8 mouse cellular contexts compared by ENCODE assay signal in genomic region chr2:32260635-32261034, GRCm38 (mm10). TPM values are rescaled to one million over a fixed set of nuclear protein-coding genes. Genes with fewer than 3 reads are reported as not detected.
DNase-seq lines count a peak whose midpoint lies in the region; ATAC-seq and TF ChIP-seq lines count a peak whose summit lies in the region.

No protein-coding gene starts in this region.

- no peaks in the 10 kb centered on the region for H3K9me3 ChIP-seq in forebrain, embryonic 15.5 days

- 0 out of 2 replicates have a peak, but pooled peaks have one; percentile 5 for ATAC-seq in forebrain, embryonic 15.5 days (replicated peaks)

- H3K36me3 ChIP-seq in forebrain, embryonic 15.5 days, result peaks cover 23% of the 10 kb centered on the region
- H3K36me3 ChIP-seq in spleen, adult 2 months (ENCODE audit: control insufficient read depth, insufficient read depth, low read length), result peaks cover 11% of the 10 kb centered on the region

- no peak for TF ChIP-seq POLR2A in spleen, adult 2 months (IDR thresholded peaks at IDR 0.05; ENCODE audit: low read depth, low read length)

- DNase-seq in left cerebral cortex, postnatal 14 days (ENCODE audit: low spot score in 2 of 2), result peak; percentile 41 to 53
- DNase-seq in left cerebral cortex, postnatal 36 days (ENCODE audit: low spot score in 2 of 2), result no peak
- peak; percentile 88 for DNase-seq in c-Kit-positive CD71-positive TER-119-negative erythroid progenitor cells, embryonic 14.5 days (ENCODE audit: low read depth)
- peak; percentile 60 for DNase-seq in kidney, adult 9 months
- DNase-seq in lung, postnatal 14 days, result peak; percentile 65
- peak; percentile 55 to 63 for DNase-seq in spleen, adult 2 months (ENCODE audit: low read depth in 1 of 2, low spot score in 2 of 2)
- DNase-seq in layer of hippocampus, adult 9-11 months, result no peak

- peak; percentile 26; the same call in 1 of the 2 replicates for TF ChIP-seq CTCF in spleen, adult 2 months (IDR thresholded peaks at IDR 0.05; ENCODE audit: extremely low read depth, insufficient read depth, insufficient read length, insufficient replicate concordance)

- H3K27ac ChIP-seq in forebrain, embryonic 15.5 days (replicated peaks), result no peak overlapping the region
- H3K27ac ChIP-seq in spleen, adult 2 months (ENCODE audit: insufficient read depth, low read length), result no peak overlapping the region

- intact Hi-C loops in left cerebral cortex, postnatal 14 days (cut with DNase I), result no loop called here
- intact Hi-C loops in left cerebral cortex, postnatal 36 days (cut with DNase I), result no loop called here

- H3K4me3 ChIP-seq in forebrain, embryonic 15.5 days, result peak overlapping the region; percentile 83; the same call in 1 of the 2 replicates
- H3K4me3 ChIP-seq in spleen, adult 2 months (ENCODE audit: extremely low read depth, insufficient read depth, insufficient read length), result no peak overlapping the region

- whole genome bisulfite sequencing in forebrain, embryonic 15.5 days, result 32% methylated on average over 4 of the region's 4 CpGs
- 28% methylated on average over 4 of the region's 4 CpGs for WGBS in spleen, adult 2 months

- H3K4me1 ChIP-seq in forebrain, embryonic 15.5 days, result peaks cover 14% of the 10 kb centered on the region
- H3K4me1 ChIP-seq in spleen, adult 2 months (ENCODE audit: control insufficient read depth, insufficient read depth, insufficient read length), result peaks cover 6% of the 10 kb centered on the region; the same call in 1 of the 2 replicates

- no peak overlapping the region for H3K9ac ChIP-seq in forebrain, embryonic 15.5 days (replicated peaks)

- peak overlapping the region; percentile 79; the same call in 1 of the 2 replicates for H3K4me2 ChIP-seq in forebrain, embryonic 15.5 days (replicated peaks)

- H3K27me3 ChIP-seq in forebrain, embryonic 15.5 days, result no peaks in the 10 kb centered on the region
- H3K27me3 ChIP-seq in spleen, adult 2 months (ENCODE audit: control insufficient read depth, insufficient read depth, low read length), result no peaks in the 10 kb centered on the region

RNA-seq across cellular contexts. Expression of gene Uck1, which starts 0.7 kb away (rescaled TPM):
- total RNA-seq in left cerebral cortex, postnatal 14 days (2021), result 10 to 100 TPM; 57.5 to 64.7 TPM
- 10 to 100 TPM; 50.1 to 52.6 TPM for total RNA-seq in left cerebral cortex, postnatal 36 days (2021)
- 91.5 and 95.3 TPM in 2 replicates for polyA plus RNA-seq in forebrain, embryonic 15.5 days (2015; fragmentation: Nextera tagmentation; extraction: Ambion mirVana)
- polyA plus RNA-seq in spleen, adult 2 months (2012; rRNA removed), result 58.4 and 72.9 TPM in 2 replicates

RNA-seq across cellular contexts. Expression of gene Pomt1, which starts 24.2 kb away (rescaled TPM):
- total RNA-seq in left cerebral cortex, postnatal 14 days (2021), result 10 to 100 TPM; 21.6 to 23.7 TPM
- 10 to 100 TPM; 16.3 to 22.1 TPM for total RNA-seq in left cerebral cortex, postnatal 36 days (2021)
- polyA plus RNA-seq in forebrain, embryonic 15.5 days (2015; fragmentation: Nextera tagmentation; extraction: Ambion mirVana), result 29.9 and 34.5 TPM in 2 replicates
- 13.7 and 15.7 TPM in 2 replicates for polyA plus RNA-seq in spleen, adult 2 months (2012; rRNA removed)

RNA-seq across cellular contexts. Expression of gene Golga2, which starts 26.5 kb away (rescaled TPM):
- total RNA-seq in left cerebral cortex, postnatal 14 days (2021), result 10 to 100 TPM; 78.9 to 83.9 TPM
- total RNA-seq in left cerebral cortex, postnatal 36 days (2021), result 10 to 100 TPM; 83.4 to 89.9 TPM
- polyA plus RNA-seq in forebrain, embryonic 15.5 days (2015; fragmentation: Nextera tagmentation; extraction: Ambion mirVana), result 24.7 and 27.4 TPM in 2 replicates
- 21.4 and 24.0 TPM in 2 replicates for polyA plus RNA-seq in spleen, adult 2 months (2012; rRNA removed)

RNA-seq across cellular contexts. Expression of gene Swi5, which starts 27.2 kb away (rescaled TPM):
- total RNA-seq in left cerebral cortex, postnatal 14 days (2021), result 100 to 1,000 TPM; 204 to 219 TPM
- total RNA-seq in left cerebral cortex, postnatal 36 days (2021), result 100 to 1,000 TPM; 207 to 208 TPM
- 369 and 379 TPM in 2 replicates for polyA plus RNA-seq in forebrain, embryonic 15.5 days (2015; fragmentation: Nextera tagmentation; extraction: Ambion mirVana)
- 60.5 and 63.4 TPM in 2 replicates for polyA plus RNA-seq in spleen, adult 2 months (2012; rRNA removed)

Comparison
In these comparisons a context has a peak if more than half of its experiments do, and no peak if none do; other contexts are left out.
1. DNase-seq: peak in left cerebral cortex, postnatal 14 days (2 of 2), c-Kit-positive CD71-positive TER-119-negative erythroid progenitor cells, embryonic 14.5 days (single experiment), kidney, adult 9 months (single experiment), lung, postnatal 14 days (single experiment) and spleen, adult 2 months (2 of 2); none in left cerebral cortex, postnatal 36 days (0 of 2) and layer of hippocampus, adult 9-11 months (single experiment).